Mouse (Mus musculus): Measurements from ENCODE around the gene Ddc. TPM values are rescaled to one million over a fixed set of nuclear protein-coding genes. Genes with fewer than 3 reads are reported as not detected.

The Ddc gene
- total and polyA plus RNA-seq, 3 experiments, result 0.17 to 0.33 TPM; not detected in 1

GRCm38 (mm10) chr11:11808820-11809403, 89.0 kb downstream of the Ddc start, which contains the start of gene Fignl1:
Fignl1 (minus strand) TSS chr11:11808962.
- no peaks in the 10 kb centered on the region for H3K9me3 ChIP-seq (replicated peaks; ENCODE audit: low read length)

More at GRCm38 (mm10) chr11:11808820-11809403, 89.0 kb downstream of the Ddc start, which contains the start of gene Fignl1:
- H3K36me3 ChIP-seq (replicated peaks in 1 of 2; ENCODE audit: control insufficient read depth in 1 of 2, insufficient read depth in 1 of 2, low read length in 1 of 2), result peaks cover 10 to 21% of the 10 kb centered on the region in 2 experiments
- TF ChIP-seq ZMIZ1 (IDR thresholded peaks at IDR 0.05; ENCODE audit: low read depth, low read length) (peak; percentile 97), PAX5 (IDR thresholded peaks at IDR 0.05; ENCODE audit: low read length) (no peak), MAZ (IDR thresholded peaks at IDR 0.05; ENCODE audit: low read depth, low read length) (peak; percentile 77), NELFE (IDR thresholded peaks at IDR 0.05; ENCODE audit: low read depth, low read length) (peak; percentile 91), TCF12 (IDR thresholded peaks at IDR 0.05; ENCODE audit: low read depth, low read length) (peak; percentile 95; the same call in 1 of the 2 replicates), POLR2A (IDR thresholded peaks at IDR 0.05; ENCODE audit: low read depth, low read length) (peak; percentile 87), SIN3A (IDR thresholded peaks at IDR 0.05; ENCODE audit: low read length) (peak; percentile 97), TBP (conservative IDR thresholded peaks at IDR 0.05; ENCODE audit: low read depth, low read length) (peak; percentile 28; the same call in 1 of the 2 replicates), ZC3H11A (IDR thresholded peaks at IDR 0.05; ENCODE audit: low read depth, low read length) (no peak), E2F4 (IDR thresholded peaks at IDR 0.05; ENCODE audit: insufficient replicate concordance, low read depth, low read length) (peak; percentile 99), MAFK (IDR thresholded peaks at IDR 0.05; ENCODE audit: insufficient replicate concordance, low read length) (no peak), EP300 (IDR thresholded peaks at IDR 0.05; ENCODE audit: low read length) (peak; percentile 39; the same call in 1 of the 2 replicates), IRF4 (IDR thresholded peaks at IDR 0.05; ENCODE audit: low read depth, low read length) (peak; percentile 32), USF1 (IDR thresholded peaks at IDR 0.05; ENCODE audit: low read depth, low read length) (no peak), CHD2 (IDR thresholded peaks at IDR 0.05; ENCODE audit: low read length) (peak; percentile 83), BHLHE40 (IDR thresholded peaks at IDR 0.05; ENCODE audit: low read depth, low read length) (peak; percentile 59; the same call in 1 of the 2 replicates), MAX (IDR thresholded peaks at IDR 0.05; ENCODE audit: low read length) (peak; percentile 87), MEF2A (IDR thresholded peaks at IDR 0.05; ENCODE audit: borderline replicate concordance, low read depth, low read length) (peak; percentile 68), JUND (conservative IDR thresholded peaks at IDR 0.05; ENCODE audit: low read depth, low read length) (no peak), CTCF (conservative IDR thresholded peaks at IDR 0.05 in 1 of 2, IDR thresholded peaks at IDR 0.05 in 1 of 2; ENCODE audit: low read depth in 2 of 2, low read length in 2 of 2) (peak in 1 of 2 experiments; percentile 36; a peak in 2 of 4 replicates), USF2 (conservative IDR thresholded peaks at IDR 0.05; ENCODE audit: low read depth, low read length) (no peak), SMC3 (IDR thresholded peaks at IDR 0.05; ENCODE audit: low read depth, low read length) (no peak), ZKSCAN1 (IDR thresholded peaks at IDR 0.05; ENCODE audit: borderline replicate concordance, low read depth, low read length) (no peak), RAD21 (IDR thresholded peaks at IDR 0.05; ENCODE audit: low read depth, low read length) (no peak; the same call in 1 of the 2 replicates), POLR2AphosphoS2 (IDR thresholded peaks at IDR 0.05; ENCODE audit: low read depth, low read length) (peak; percentile 29; the same call in 1 of the 2 replicates), RCOR1 (conservative IDR thresholded peaks at IDR 0.05; ENCODE audit: low read depth, low read length) (no peak), MYC (IDR thresholded peaks at IDR 0.05; ENCODE audit: low read depth, low read length) (peak; percentile 68; the same call in 1 of the 2 replicates), JUN (IDR thresholded peaks at IDR 0.05; ENCODE audit: insufficient read depth, low read depth, low read length) (no peak), KAT2A (IDR thresholded peaks at IDR 0.05; ENCODE audit: insufficient replicate concordance, low read length) (peak; percentile 93), ELF1 (IDR thresholded peaks at IDR 0.05; ENCODE audit: low read depth, low read length) (peak; percentile 74), UBTF (IDR thresholded peaks at IDR 0.05; ENCODE audit: low read depth, low read length) (peak; percentile 87; the same call in 1 of the 2 replicates), NRF1 (IDR thresholded peaks at IDR 0.05; ENCODE audit: low read depth, low read length) (peak; percentile 99), ZNF384 (IDR thresholded peaks at IDR 0.05; ENCODE audit: low read depth, low read length) (no peak), GABPA (IDR thresholded peaks at IDR 0.05; ENCODE audit: insufficient replicate concordance, low read depth, low read length) (no peak), MXI1 (IDR thresholded peaks at IDR 0.05; ENCODE audit: low read depth, low read length) (peak; percentile 95), HCFC1 (IDR thresholded peaks at IDR 0.05; ENCODE audit: low read depth, low read length) (peak; percentile 78), CHD1 (IDR thresholded peaks at IDR 0.05; ENCODE audit: low read depth, low read length) (no peak; the same call in 1 of the 2 replicates), ETS1 (conservative IDR thresholded peaks at IDR 0.05; ENCODE audit: low read depth, low read length) (peak; percentile 40)
- dilution Hi-C loops (cut with MboI; ENCODE audit: extremely low pct_ligation_motif_present, extremely low pct_unique_long_range_greater_than_20kb, low sequenced_read_pairs) (loop anchor here (25.0 kb wide), 1 partner anchor 153 kb away; no protein-coding TSS in a partner anchor), in situ Hi-C loops (cut with MboI; ENCODE audit: low pct_ligation_motif_present, low pct_unique_long_range_greater_than_20kb, low sequenced_read_pairs) (loop anchor here (25.0 kb wide), 3 partner anchors 403 to 728 kb away; no protein-coding TSS in a partner anchor)
- peak within 1 kb of the TSS; percentile 76 for H3K9ac ChIP-seq (ENCODE audit: insufficient read depth, low read depth)
- H3K27me3 ChIP-seq (replicated peaks), result no peaks in the 10 kb centered on the region
- peak; percentile 98 for DNase-seq (ENCODE audit: extremely low read depth)
- H3K27ac ChIP-seq (ENCODE audit: insufficient read depth, low read depth), result peak within 1 kb of the TSS; percentile 95
- peaks cover 38% of the 10 kb centered on the region for H3K79me2 ChIP-seq (replicated peaks; ENCODE audit: control insufficient read depth, extremely low read depth, insufficient read depth, poor library complexity, severe bottlenecking)
- peak within 1 kb of the TSS; percentile 62 to 87 (median 73) for H3K4me3 ChIP-seq (replicated peaks in 1 of 3; ENCODE audit: low read depth in 2 of 3, low read length in 2 of 3, poor library complexity in 1 of 3)
- H3K4me1 ChIP-seq (ENCODE audit: control insufficient read depth in 1 of 2, insufficient read depth in 2 of 2), result peaks cover 5 to 56% of the 10 kb centered on the region in 2 experiments
- H3K4me2 ChIP-seq (ENCODE audit: insufficient read depth, low read depth, poor library complexity, severe bottlenecking), result peak within 1 kb of the TSS; percentile 99

Data from CH12.LX (cell line).